ENCODE assay signal across 9 mouse cellular contexts in genomic region chr7:67061756-67062155, GRCm38 (mm10).
DNase-seq lines count a peak whose midpoint lies in the region; ATAC-seq and TF ChIP-seq lines count a peak whose summit lies in the region.
"Had no signal": no experiment of that assay in that cellular context is flagged by ENCODE, and none has a peak within 500 bp of the region (broad histone marks: within the 10 kb centered on the region; RNA-seq: fewer than 3 reads in every experiment).

No protein-coding gene starts in this region.

- ATAC-seq in lung, postnatal 0 days = no peak

- no peaks in the 10 kb centered on the region for H3K36me3 ChIP-seq in lung, postnatal 0 days (ENCODE audit: insufficient read depth, low read length)

- no peaks in the 10 kb centered on the region for H3K9me3 ChIP-seq in lung, postnatal 0 days (ENCODE audit: low read length)

- peak; percentile 77 for TF ChIP-seq CTCF in layer of hippocampus, adult 2 months (conservative IDR thresholded peaks at IDR 0.05)
- peak; percentile 67 for TF ChIP-seq CTCF in lung, postnatal 0 days (IDR thresholded peaks at IDR 0.05)

- WGBS in lung, postnatal 0 days = 73% methylated on average over 9 of the region's 9 CpGs

- no peaks in the 10 kb centered on the region for H3K4me1 ChIP-seq in lung, postnatal 0 days (ENCODE audit: insufficient read depth, low read depth, low read length)

- no peak overlapping the region for H3K4me2 ChIP-seq in lung, postnatal 0 days (replicated peaks; ENCODE audit: low read depth, low read length)

- DNase-seq in adrenal gland, adult (ENCODE audit: inconsistent age in 2 of 2, low spot score in 1 of 2) = peak; percentile 48 to 84
- DNase-seq in adrenal gland, adult 8-10 months = no peak
- peak in 1 of 2 experiments; percentile 60 for DNase-seq in layer of hippocampus, adult 2 months (ENCODE audit: low spot score in 2 of 2)
- DNase-seq in layer of hippocampus, adult 9-10 months (ENCODE audit: low spot score) = no peak
- DNase-seq in ES-CJ7 (ENCODE audit: low read depth, low spot score) = peak; percentile 67
- peak; percentile 69 for DNase-seq in embryo, embryonic 10.5 days (ENCODE audit: low spot score)
- DNase-seq in lung, postnatal 0 days (ENCODE audit: low spot score) = peak; percentile 57
- DNase-seq in urinary bladder, adult 18-20 months (ENCODE audit: low spot score in 2 of 2) = no peak

- no peak overlapping the region for H3K9ac ChIP-seq in lung, postnatal 0 days (replicated peaks; ENCODE audit: low read depth)

- no peak for TF ChIP-seq EP300 in lung, postnatal 0 days (IDR thresholded peaks at IDR 0.05)

- H3K27ac ChIP-seq in layer of hippocampus, adult 2 months = no peak overlapping the region
- H3K27ac ChIP-seq in lung, postnatal 0 days (ENCODE audit: low read length) = no peak overlapping the region

- no peak overlapping the region for H3K4me3 ChIP-seq in layer of hippocampus, adult 2 months
- H3K4me3 ChIP-seq in lung, postnatal 0 days (ENCODE audit: low read depth, low read length) = no peak overlapping the region
- H3K4me3 ChIP-seq: erythroblast, embryonic 14.5 days had no signal

- no peaks in the 10 kb centered on the region for H3K27me3 ChIP-seq in lung, postnatal 0 days (replicated peaks; ENCODE audit: insufficient read depth, low read length)

Comparison
In these comparisons a context has a peak if more than half of its experiments do, and no peak if none do; other contexts are left out.
1. DNase-seq: peak in adrenal gland, adult (2 of 2), ES-CJ7 (single experiment), embryo, embryonic 10.5 days (single experiment) and lung, postnatal 0 days (single experiment); none in adrenal gland, adult 8-10 months (single experiment), layer of hippocampus, adult 9-10 months (single experiment) and urinary bladder, adult 18-20 months (0 of 2).